Mouse (Mus musculus): ENCODE results near the gene Lrrc8d.

Lrrc8d gene

GRCm38 (mm10) chr5:105718138-105718670 is 18.4 kb downstream of the Lrrc8d start:
- DNase-seq: peak; percentile 54

- DNase-seq: no peak
Measured at GRCm38 (mm10) chr5:105721267-105721666, 21.5 kb downstream of the Lrrc8d start.

- no peak for DNase-seq
Measured at GRCm38 (mm10) chr5:105722807-105723206, 23.0 kb downstream of the Lrrc8d start.

GRCm38 (mm10) chr5:105730193-105730831 is 30.5 kb downstream of the Lrrc8d start:
- peak; percentile 92 for DNase-seq

- peak; percentile 41 for DNase-seq
Measured at GRCm38 (mm10) chr5:105731173-105731626, 31.4 kb downstream of the Lrrc8d start.

- peak; percentile 77 for DNase-seq
Measured at GRCm38 (mm10) chr5:105731627-105732432, 32.1 kb downstream of the Lrrc8d start.

- DNase-seq: peak; percentile 74
Measured at GRCm38 (mm10) chr5:105732433-105732891, 32.7 kb downstream of the Lrrc8d start.

GRCm38 (mm10) chr5:105733226-105733625 is 33.5 kb downstream of the Lrrc8d start:
- DNase-seq: no peak

GRCm38 (mm10) chr5:105736365-105736764 is 36.6 kb downstream of the Lrrc8d start:
- DNase-seq: no peak

GRCm38 (mm10) chr5:105737145-105737544 is 37.4 kb downstream of the Lrrc8d start:
- DNase-seq: no peak

GRCm38 (mm10) chr5:105740437-105740836 is 40.7 kb downstream of the Lrrc8d start:
- no peak for DNase-seq

- peak; percentile 74 for DNase-seq
Measured at GRCm38 (mm10) chr5:105742641-105743040, 42.9 kb downstream of the Lrrc8d start.

- DNase-seq: peak; percentile 50
Measured at GRCm38 (mm10) chr5:105745324-105745723, 45.6 kb downstream of the Lrrc8d start.

- no peak for DNase-seq
Measured at GRCm38 (mm10) chr5:105745927-105746454, 46.2 kb downstream of the Lrrc8d start.

- no peak for DNase-seq
Measured at GRCm38 (mm10) chr5:105754803-105755202, 55.0 kb downstream of the Lrrc8d start.

- DNase-seq: no peak
Measured at GRCm38 (mm10) chr5:105755491-105755890, 55.7 kb downstream of the Lrrc8d start.

- peak; percentile 84 for DNase-seq
Measured at GRCm38 (mm10) chr5:105757978-105758377, 58.2 kb downstream of the Lrrc8d start.

GRCm38 (mm10) chr5:105758866-105759265 is 59.1 kb downstream of the Lrrc8d start:
- DNase-seq: peak; percentile 85

- no peak for DNase-seq
Measured at GRCm38 (mm10) chr5:105761848-105762482, 62.2 kb downstream of the Lrrc8d start.

- DNase-seq: no peak
Measured at GRCm38 (mm10) chr5:105764369-105764768, 64.6 kb downstream of the Lrrc8d start.

- no peak for DNase-seq
Measured at GRCm38 (mm10) chr5:105765386-105765785, 65.6 kb downstream of the Lrrc8d start.

GRCm38 (mm10) chr5:105776368-105776767 is 76.6 kb downstream of the Lrrc8d start:
- no peak for DNase-seq

All from kidney, adult 9 months (tissue).